Mouse (Mus musculus) limb, embryonic 10.5 days (tissue): ENCODE results near the gene S100a3. TPM values are rescaled to one million over a fixed set of nuclear protein-coding genes. Genes with fewer than 3 reads are reported as not detected.
A peak's percentile ranks its signal among the peaks of the same experiment; 100 is the strongest.

Source experiments
- DNase-seq: peaks from one replicate; pipeline ENCODE4 v3.0.0-alpha.2; 2017; ENCODE audit warnings: low spot score
- H3K27ac ChIP-seq: fragments of 300-500 bp; sonication (generic); 2 replicates; pipeline ENCODE4 v1.5.1; 2016; ENCODE audit warnings: mild to moderate bottlenecking
- H3K27me3 ChIP-seq: fragments of 300-500 bp; sonication (generic); 2 replicates; pipeline ENCODE4 v1.6.1; 2016; ENCODE audit warnings: low read depth, mild to moderate bottlenecking; ENCODE audit not compliant: poor library complexity, severe bottlenecking
- H3K36me3 ChIP-seq: fragments of 300-500 bp; sonication (generic); 2 replicates; pipeline ENCODE4 v1.6.1; 2016; ENCODE audit warnings: mild to moderate bottlenecking, moderate library complexity
- H3K4me1 ChIP-seq: fragments of 300-500 bp; sonication (generic); 2 replicates; pipeline ENCODE4 v1.6.1; 2016
- H3K4me3 ChIP-seq: fragments of 300-500 bp; sonication (generic); 2 replicates; pipeline ENCODE4 v1.5.1; 2016; ENCODE audit warnings: mild to moderate bottlenecking, moderate library complexity
- H3K9me3 ChIP-seq: fragments of 300-500 bp; sonication (generic); replicated peaks from 2 replicates; pipeline ENCODE4 v1.6.1; 2016; ENCODE audit warnings: mild to moderate bottlenecking
- WGBS: fragments of 180-500 bp; shearing (Covaris S2); methylation state at CpG from one replicate; pipeline ENCODE4 v1.1.7; 2016; 5-methylcytosine and 5-hydroxymethylcytosine counted together
- polyA plus RNA-seq: library from polyadenylated mRNA; unstranded; fragments of >200 nt; fragmentation: Nextera tagmentation; extraction: Ambion mirVana; gene quantifications from 2 replicates; pipeline ENCODE4 v1.2.1, GENCODE M21; 2016

S100a3 gene
- polyA plus RNA-seq, 1 experiment from 2014 or later: not detected

DNA sequence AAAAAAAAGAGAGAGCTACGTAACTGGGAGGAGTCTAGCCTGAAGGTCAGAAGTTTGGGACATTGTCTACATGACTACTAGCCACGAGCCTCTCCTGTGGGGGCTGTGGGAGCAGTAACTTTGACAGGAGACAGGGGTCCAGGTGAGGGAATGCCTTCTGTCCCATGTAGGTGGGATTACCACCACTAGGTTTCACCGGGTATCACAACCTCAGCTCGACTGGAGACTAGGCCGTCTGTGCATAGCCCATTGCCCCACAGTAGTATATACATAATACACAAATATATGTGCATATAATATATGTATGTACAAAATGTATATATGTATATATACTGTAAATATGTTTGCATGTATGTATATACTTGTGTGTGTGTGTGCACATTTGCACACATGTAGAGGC is 20.8 kb downstream of the S100a3 start:
- no peak for DNase-seq
- Histone ChIP-seq H3K9me3 (no peaks in the 10 kb centered on the region), H3K27ac (no peak overlapping the region), H3K4me1 (no peaks in the 10 kb centered on the region), H3K36me3 (no peaks in the 10 kb centered on the region), H3K4me3 (no peak overlapping the region), H3K27me3 (no peaks in the 10 kb centered on the region)
- 88% methylated on average over 5 of the region's 5 CpGs for WGBS

- H3K27ac ChIP-seq: no peak overlapping the region
- H3K27me3 ChIP-seq: no peaks in the 10 kb centered on the region
- H3K36me3 ChIP-seq: no peaks in the 10 kb centered on the region
- 98% methylated on average over 1 of the region's 1 CpGs for WGBS
- DNase-seq: no peak
- no peak overlapping the region for H3K4me3 ChIP-seq
- no peaks in the 10 kb centered on the region for H3K4me1 ChIP-seq
- H3K9me3 ChIP-seq: no peaks in the 10 kb centered on the region
These were observed 21.8 kb downstream of the S100a3 start for GRCm38 (mm10) chr3:90582156-90582555.

- no peaks in the 10 kb centered on the region for H3K9me3 ChIP-seq
- H3K4me3 ChIP-seq: no peak overlapping the region
- no peak overlapping the region for H3K27ac ChIP-seq
- no peaks in the 10 kb centered on the region for H3K36me3 ChIP-seq
- H3K27me3 ChIP-seq: no peaks in the 10 kb centered on the region
- H3K4me1 ChIP-seq: no peaks in the 10 kb centered on the region
- DNase-seq: no peak
- WGBS: 75% methylated on average over 4 of the region's 4 CpGs
These were observed 22.2 kb downstream of the S100a3 start for GRCm38 (mm10) chr3:90582556-90582955.

DNA sequence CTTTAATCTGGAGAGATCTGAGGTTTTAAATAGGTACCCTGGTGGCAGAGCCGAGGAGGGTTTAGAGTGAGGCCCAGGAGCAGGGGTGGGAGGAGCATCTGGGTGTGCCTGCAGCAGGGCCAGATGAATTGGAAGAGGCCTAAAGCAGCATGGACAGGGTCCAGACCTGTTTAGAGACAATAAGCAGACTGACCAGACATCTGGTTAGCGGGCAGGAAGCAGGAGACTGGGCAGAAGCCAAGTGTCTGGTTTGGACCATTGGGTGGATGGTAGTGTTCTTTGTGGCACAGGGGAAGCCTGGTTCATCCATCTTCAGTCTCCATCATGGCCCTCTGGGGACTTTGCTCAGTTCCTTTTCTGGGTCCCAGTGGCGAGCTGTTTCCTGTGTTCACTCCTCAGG is 23.5 kb downstream of the S100a3 start:
- Histone ChIP-seq H3K27ac (no peak overlapping the region; the same call in 1 of the 2 replicates), H3K27me3 (no peaks in the 10 kb centered on the region), H3K4me3 (no peak overlapping the region), H3K4me1 (no peaks in the 10 kb centered on the region), H3K9me3 (no peaks in the 10 kb centered on the region), H3K36me3 (no peaks in the 10 kb centered on the region)
- no peak for DNase-seq
- 52% methylated on average over 3 of the region's 3 CpGs for WGBS

- no peak overlapping the region for H3K27ac ChIP-seq
- peak; percentile 76 for DNase-seq
- H3K4me3 ChIP-seq: no peak overlapping the region
- no peaks in the 10 kb centered on the region for H3K27me3 ChIP-seq
- H3K9me3 ChIP-seq: no peaks in the 10 kb centered on the region
- H3K4me1 ChIP-seq: no peaks in the 10 kb centered on the region
- WGBS: 30% methylated on average over 5 of the region's 5 CpGs
- H3K36me3 ChIP-seq: no peaks in the 10 kb centered on the region
These were observed 25.2 kb downstream of the S100a3 start for GRCm38 (mm10) chr3:90585595-90585994.

DNA sequence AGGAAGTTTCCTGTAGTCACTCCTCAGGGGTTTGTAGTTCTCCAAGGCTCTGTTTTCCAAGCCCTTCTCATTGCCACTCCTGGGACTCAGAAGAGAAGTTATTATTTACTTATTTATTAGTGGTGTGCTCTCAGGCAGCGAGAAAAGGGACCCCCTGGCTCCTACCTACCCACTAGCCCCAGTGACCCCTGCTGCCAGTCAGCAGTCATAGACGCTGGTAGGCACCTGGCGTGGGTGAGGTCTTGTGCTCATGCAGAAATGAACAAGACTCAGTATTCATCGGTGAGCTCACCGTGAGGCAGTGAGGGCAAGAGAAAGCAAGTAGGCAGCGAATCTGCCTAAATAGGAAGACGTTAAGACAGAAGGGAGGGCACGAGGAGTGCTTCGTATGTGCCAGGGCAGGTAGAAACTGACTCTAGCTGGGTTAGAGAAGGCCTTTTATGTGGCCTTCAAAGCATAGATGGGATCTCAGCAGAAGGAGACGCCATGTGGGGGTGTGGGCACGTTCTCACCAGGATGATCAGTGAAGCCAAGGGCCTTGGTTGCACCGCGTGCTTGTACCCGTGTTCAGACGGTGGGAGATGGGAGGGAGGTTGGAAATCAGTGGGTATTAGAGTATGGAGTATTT is 25.8 kb downstream of the S100a3 start:
- no peaks in the 10 kb centered on the region for H3K36me3 ChIP-seq
- H3K4me1 ChIP-seq: no peaks in the 10 kb centered on the region
- no peaks in the 10 kb centered on the region for H3K27me3 ChIP-seq
- H3K4me3 ChIP-seq: no peak overlapping the region
- WGBS: 87% methylated on average over 15 of the region's 15 CpGs
- no peaks in the 10 kb centered on the region for H3K9me3 ChIP-seq
- H3K27ac ChIP-seq: 0 out of 2 replicates have a peak overlapping the region, but pooled peaks have one; percentile 5
- DNase-seq: no peak

DNA sequence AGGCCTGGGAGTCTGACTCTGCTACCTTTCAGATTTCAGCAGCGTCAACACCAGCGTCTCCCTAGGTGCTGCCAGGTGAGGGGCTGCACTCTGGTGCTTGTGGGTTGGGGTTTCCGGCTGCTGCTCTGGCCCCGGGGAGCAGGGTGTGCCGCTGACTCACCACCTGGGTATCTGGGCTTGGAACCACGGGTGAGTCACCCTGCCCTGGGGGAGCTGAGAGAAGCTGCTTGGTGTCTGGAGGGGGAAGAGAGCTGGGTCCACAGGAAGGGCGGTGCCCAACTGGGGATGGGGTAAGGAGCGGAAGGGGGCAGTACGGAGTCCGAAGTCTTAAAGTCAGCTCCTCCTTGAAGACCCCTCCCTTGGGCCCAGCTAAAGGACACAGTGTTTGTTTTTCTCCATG is 26.5 kb downstream of the S100a3 start:
- Histone ChIP-seq H3K27ac (0 out of 2 replicates have a peak overlapping the region, but pooled peaks have one; percentile 36), H3K27me3 (no peaks in the 10 kb centered on the region), H3K36me3 (no peaks in the 10 kb centered on the region), H3K9me3 (no peaks in the 10 kb centered on the region), H3K4me1 (no peaks in the 10 kb centered on the region), H3K4me3 (no peak overlapping the region)
- WGBS: 72% methylated on average over 10 of the region's 10 CpGs
- no peak for DNase-seq

GRCm38 (mm10) chr3:90587361-90588101 is 27.2 kb downstream of the S100a3 start:
- 0 out of 2 replicates have a peak overlapping the region, but pooled peaks have one; percentile 36 for H3K27ac ChIP-seq
- DNase-seq: no peak
- WGBS: 89% methylated on average over 14 of the region's 14 CpGs

DNA sequence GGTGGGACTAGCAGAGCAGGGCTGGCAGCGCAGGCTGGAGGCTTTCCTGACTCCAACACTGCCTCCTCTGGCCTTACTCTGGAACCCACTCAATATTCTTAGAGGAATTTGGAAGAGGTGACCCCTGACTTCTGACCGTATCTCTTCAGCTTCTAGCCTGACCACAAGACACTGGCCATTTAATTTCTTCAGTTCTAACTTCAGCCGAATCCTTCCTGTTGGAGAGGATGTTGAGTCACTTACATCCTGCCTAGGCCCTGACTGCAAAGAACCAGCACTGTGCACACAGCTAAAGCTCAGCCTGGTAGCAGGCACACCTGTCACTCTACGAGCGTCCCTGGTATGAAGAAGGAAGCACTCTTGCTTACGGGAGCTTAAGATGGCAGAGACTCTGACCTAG is 29.0 kb downstream of the S100a3 start:
- no peak for DNase-seq
- Histone ChIP-seq H3K9me3 (no peaks in the 10 kb centered on the region), H3K36me3 (no peaks in the 10 kb centered on the region), H3K27ac (no peak overlapping the region), H3K4me1 (no peaks in the 10 kb centered on the region), H3K27me3 (no peaks in the 10 kb centered on the region), H3K4me3 (no peak overlapping the region)
- 84% methylated on average over 6 of the region's 6 CpGs for WGBS

More at GRCm38 (mm10) chr3:90587361-90588101, 27.2 kb downstream of the S100a3 start:
- Histone ChIP-seq H3K36me3 (no peaks in the 10 kb centered on the region), H3K27me3 (no peaks in the 10 kb centered on the region), H3K4me1 (no peaks in the 10 kb centered on the region), H3K4me3 (no peak overlapping the region), H3K9me3 (no peaks in the 10 kb centered on the region)

GRCm38 (mm10) chr3:90589947-90590346 is 29.6 kb downstream of the S100a3 start, which contains the start of gene S100a2:
Gene S100a2, plus strand, starts transcription at chr3:90590247.
- Histone ChIP-seq H3K4me3 (no peak within 1 kb of the TSS), H3K27ac (no peak within 1 kb of the TSS), H3K27me3 (no peaks in the 10 kb centered on the region), H3K9me3 (no peaks in the 10 kb centered on the region), H3K4me1 (no peaks in the 10 kb centered on the region), H3K36me3 (no peaks in the 10 kb centered on the region)
- DNase-seq: no peak
- WGBS: 91% methylated on average over 8 of the region's 8 CpGs

DNA sequence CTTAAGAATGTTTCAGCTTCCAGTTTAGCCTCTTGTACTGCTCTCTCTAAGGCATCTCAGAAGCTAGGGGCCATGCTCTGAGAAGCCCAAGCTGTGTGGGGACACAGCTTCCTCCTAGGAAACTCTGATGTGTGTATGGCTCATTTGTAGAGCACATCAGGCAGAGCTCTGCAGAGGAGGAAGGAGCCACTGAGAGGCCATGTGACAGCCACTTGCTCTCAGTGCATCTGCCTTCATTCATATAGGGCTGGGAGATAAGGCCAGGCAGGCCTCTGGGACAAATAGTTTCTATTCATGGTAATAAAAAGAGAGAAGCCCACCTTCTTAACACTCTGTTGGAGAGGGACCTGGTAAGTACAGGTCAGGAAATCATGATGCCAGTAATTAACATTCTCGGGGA is 34.1 kb downstream of the S100a3 start:
- WGBS: 56% methylated on average over 1 of the region's 1 CpGs
- Histone ChIP-seq H3K27me3 (no peaks in the 10 kb centered on the region), H3K9me3 (no peaks in the 10 kb centered on the region), H3K4me1 (no peaks in the 10 kb centered on the region), H3K36me3 (no peaks in the 10 kb centered on the region), H3K4me3 (no peak overlapping the region), H3K27ac (no peak overlapping the region)
- DNase-seq: no peak

DNA sequence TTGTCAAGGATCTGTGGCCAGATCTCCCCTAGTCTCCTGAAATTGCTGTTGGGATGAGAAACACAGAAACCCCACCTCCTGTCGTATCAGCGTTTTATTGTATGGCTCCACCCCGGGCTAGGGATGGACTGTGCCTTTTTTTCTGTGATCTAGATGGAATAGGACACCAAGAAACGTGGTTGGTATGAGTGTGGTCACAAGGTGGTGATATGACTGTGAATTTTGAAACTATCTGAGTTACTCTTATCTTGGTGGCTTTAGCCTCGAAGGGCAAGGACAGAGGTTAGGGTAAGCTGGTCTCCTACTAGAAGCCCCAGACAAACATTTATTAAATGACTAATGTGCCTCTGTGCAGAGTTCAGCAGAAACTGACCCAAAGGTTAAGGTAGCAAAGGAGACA is 35.2 kb downstream of the S100a3 start:
- Histone ChIP-seq H3K4me3 (no peak overlapping the region), H3K27me3 (no peaks in the 10 kb centered on the region), H3K9me3 (no peaks in the 10 kb centered on the region), H3K27ac (no peak overlapping the region), H3K4me1 (peaks cover 5% of the 10 kb centered on the region; the same call in 1 of the 2 replicates), H3K36me3 (no peaks in the 10 kb centered on the region)
- no peak for DNase-seq
- WGBS: 82% methylated on average over 5 of the region's 5 CpGs

- no peak for DNase-seq
- H3K27ac ChIP-seq: no peak overlapping the region
- no peaks in the 10 kb centered on the region for H3K36me3 ChIP-seq
- no peaks in the 10 kb centered on the region for H3K9me3 ChIP-seq
- 90% methylated on average over 6 of the region's 6 CpGs for WGBS
- no peaks in the 10 kb centered on the region for H3K27me3 ChIP-seq
- H3K4me1 ChIP-seq: peaks cover 5% of the 10 kb centered on the region; the same call in 1 of the 2 replicates
- H3K4me3 ChIP-seq: no peak overlapping the region
These were observed 36.4 kb downstream of the S100a3 start for GRCm38 (mm10) chr3:90596810-90597209.
